8 mouse cellular contexts compared by ENCODE assay signal in the genomic region with DNA sequence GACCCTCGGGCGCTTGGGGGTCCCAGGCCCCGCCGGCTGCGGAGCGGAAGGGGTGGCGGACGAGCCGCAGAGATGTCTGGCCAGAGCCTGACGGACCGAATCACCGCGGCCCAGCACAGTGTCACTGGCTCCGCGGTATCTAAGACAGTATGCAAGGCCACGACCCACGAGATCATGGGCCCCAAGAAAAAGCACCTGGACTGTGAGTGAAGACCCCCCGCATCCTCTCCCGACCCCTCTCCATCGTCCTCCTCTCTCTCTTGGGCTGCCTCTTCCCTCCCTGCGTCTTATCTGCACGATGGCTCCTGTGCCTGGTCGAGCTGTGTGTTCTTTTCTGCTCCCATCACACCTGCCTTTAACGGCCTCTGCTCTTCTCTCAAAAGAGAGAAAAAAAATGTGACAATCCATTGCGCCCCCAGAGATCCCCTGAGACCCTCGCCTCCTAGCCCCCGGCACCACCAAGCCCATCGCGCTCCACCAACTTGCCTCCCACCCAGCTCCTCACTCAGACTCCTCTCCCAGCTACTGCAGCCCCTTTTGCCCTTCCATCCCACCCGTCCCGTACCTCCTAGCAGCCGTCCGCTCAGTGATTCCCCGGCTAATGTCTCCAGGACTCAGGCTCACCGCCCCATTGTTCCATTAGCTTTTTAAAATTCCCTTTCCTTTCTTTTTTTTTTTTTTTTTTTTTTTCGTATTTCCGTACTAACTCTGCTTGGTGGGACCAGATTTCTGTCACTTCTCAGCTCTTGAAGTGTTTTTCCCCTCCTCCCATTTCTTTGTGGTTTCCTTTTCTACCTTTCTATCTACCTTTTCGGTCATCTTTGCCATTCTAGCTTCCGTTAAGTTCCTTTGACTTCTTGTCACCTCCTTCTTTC. TPM values are rescaled to one million over a fixed set of nuclear protein-coding genes. Genes with fewer than 3 reads are reported as not detected.
DNase-seq lines count a peak whose midpoint lies in the region; ATAC-seq and TF ChIP-seq lines count a peak whose summit lies in the region.

No protein-coding gene starts in this region.

- DNase-seq in CD4-positive, CD25-positive, alpha-beta regulatory T cell, adult 2 months (ENCODE audit: low read depth, low spot score): peak; percentile 61
- DNase-seq in ZHBTc4 (ENCODE audit: low read depth, low spot score): peak; percentile 41
- DNase-seq in heart, postnatal 0 days (ENCODE audit: low spot score): peak; percentile 34
- peak; percentile 21 to 30 for DNase-seq in layer of hippocampus, postnatal 36 days
- DNase-seq in right cerebral cortex, postnatal 36 days (ENCODE audit: low spot score in 2 of 2): peak; percentile 19 to 32
- DNase-seq in c-Kit-positive CD71-positive TER-119-positive erythroid progenitor cells, embryonic 14.5 days (ENCODE audit: low spot score): no peak

- peak overlapping the region; percentile 99 for H3K27ac ChIP-seq in embryonic facial prominence, embryonic 15.5 days (replicated peaks)
- H3K27ac ChIP-seq in heart, postnatal 0 days (ENCODE audit: low read depth): peak overlapping the region; percentile 100

- peak overlapping the region; percentile 58 for H3K4me2 ChIP-seq in embryonic facial prominence, embryonic 15.5 days (replicated peaks)
- H3K4me2 ChIP-seq in heart, postnatal 0 days (ENCODE audit: low read depth, low read length): peak overlapping the region; percentile 82

- H3K27me3 ChIP-seq in embryonic facial prominence, embryonic 15.5 days: no peaks in the 10 kb centered on the region
- H3K27me3 ChIP-seq in heart, postnatal 0 days (ENCODE audit: control insufficient read depth, insufficient read depth, low read length): no peaks in the 10 kb centered on the region
- no peaks in the 10 kb centered on the region for H3K27me3 ChIP-seq in megakaryocyte, embryonic 14.5 days (replicated peaks)

- 0% methylated on average over 31 of the region's 39 CpGs for WGBS in embryonic facial prominence, embryonic 15.5 days
- whole genome bisulfite sequencing in heart, postnatal 0 days: 0% methylated on average over 37 of the region's 39 CpGs

- no peaks in the 10 kb centered on the region for H3K36me3 ChIP-seq in embryonic facial prominence, embryonic 15.5 days
- H3K36me3 ChIP-seq in heart, postnatal 0 days (replicated peaks; ENCODE audit: control insufficient read depth, insufficient read depth, low read length): no peaks in the 10 kb centered on the region
- no peaks in the 10 kb centered on the region for H3K36me3 ChIP-seq in megakaryocyte, embryonic 14.5 days (replicated peaks; ENCODE audit: low read length)

- peaks cover 10% of the 10 kb centered on the region for H3K4me1 ChIP-seq in embryonic facial prominence, embryonic 15.5 days
- peaks cover 17% of the 10 kb centered on the region; the same call in 1 of the 2 replicates for H3K4me1 ChIP-seq in heart, postnatal 0 days (ENCODE audit: control insufficient read depth, insufficient read depth)
- peaks cover 25% of the 10 kb centered on the region for H3K4me1 ChIP-seq in megakaryocyte, embryonic 14.5 days

- no peak for TF ChIP-seq CTCF in heart, postnatal 0 days (IDR thresholded peaks at IDR 0.05; ENCODE audit: low read depth)

- peak overlapping the region; percentile 77 for H3K4me3 ChIP-seq in embryonic facial prominence, embryonic 15.5 days (replicated peaks)
- peak overlapping the region; percentile 96 for H3K4me3 ChIP-seq in heart, postnatal 0 days (ENCODE audit: low read depth, low read length)
- H3K4me3 ChIP-seq in megakaryocyte, embryonic 14.5 days (replicated peaks): peak overlapping the region; percentile 96

- ATAC-seq in embryonic facial prominence, embryonic 15.5 days (ENCODE audit: insufficient number of reproducible peaks, low FRiP score, low TSS enrichment, low read depth): peak; percentile 57; the same call in 1 of the 2 replicates
- ATAC-seq in heart, postnatal 0 days (ENCODE audit: insufficient read depth, low read depth): peak; percentile 22

- H3K9ac ChIP-seq in embryonic facial prominence, embryonic 15.5 days: peak overlapping the region; percentile 89
- H3K9ac ChIP-seq in heart, postnatal 0 days (replicated peaks; ENCODE audit: low read depth, low read length): peak overlapping the region; percentile 100

- TF ChIP-seq EP300 in heart, postnatal 0 days (IDR thresholded peaks at IDR 0.05; ENCODE audit: low read depth): no peak

- H3K9me3 ChIP-seq in embryonic facial prominence, embryonic 15.5 days (replicated peaks): no peaks in the 10 kb centered on the region
- H3K9me3 ChIP-seq in heart, postnatal 0 days (replicated peaks; ENCODE audit: control insufficient read depth, low read length): no peaks in the 10 kb centered on the region
- H3K9me3 ChIP-seq in megakaryocyte, embryonic 14.5 days: no peaks in the 10 kb centered on the region

RNA-seq across cellular contexts. Expression of a gene that starts 0.7 kb away (rescaled TPM):
- polyA plus RNA-seq in embryonic facial prominence, embryonic 15.5 days (2015; fragmentation: Nextera tagmentation; extraction: Ambion mirVana): 41.8 and 44.7 TPM in 2 replicates
- total RNA-seq in heart, postnatal 0 days (2014; rRNA removed; ENCODE audit: low replicate concordance): 169 and 208 TPM in 2 replicates
- 25.2 and 29.2 TPM in 2 replicates for polyA plus RNA-seq in heart, postnatal 0 days (2015; fragmentation: Nextera tagmentation; extraction: Ambion mirVana)
- 100 to 1,000 TPM; 144 to 162 TPM for total RNA-seq in layer of hippocampus, postnatal 36 days (2021)
- polyA plus RNA-seq in megakaryocyte, embryonic 14.5 days (2012; ENCODE audit: insufficient read depth, low replicate concordance): 16.1 and 47.5 TPM in 2 replicates
